Mouse (Mus musculus) stomach, embryonic 16.5 days (tissue): ENCODE measurements around the gene Ms4a10. TPM values are rescaled to one million over a fixed set of nuclear protein-coding genes. Genes with fewer than 3 reads are reported as not detected.

Experiments
- ATAC-seq: fragments of 200-750 bp; cut with Nextera tagmentation; 2 replicates; pipeline ENCODE4 v1.8.0; 2017; ENCODE audit warnings: moderate number of reproducible peaks, moderate TSS enrichment; ENCODE audit not compliant: insufficient read depth, low FRiP score
- H3K27ac ChIP-seq: fragments of 300-500 bp; sonication (generic); 2 replicates; pipeline ENCODE4 v1.5.1; 2014; ENCODE audit warnings: low read length
- H3K27me3 ChIP-seq: fragments of 300-500 bp; sonication (generic); 2 replicates; pipeline ENCODE4 v1.6.1; 2014; ENCODE audit warnings: low read length, control low read depth, mixed read lengths; ENCODE audit not compliant: control insufficient read depth, insufficient read depth
- H3K36me3 ChIP-seq: fragments of 300-500 bp; sonication (generic); 2 replicates; pipeline ENCODE4 v1.6.1; 2014; ENCODE audit warnings: low read length; ENCODE audit not compliant: control insufficient read depth, insufficient read depth
- H3K4me1 ChIP-seq: fragments of 300-500 bp; sonication (generic); 2 replicates; pipeline ENCODE4 v1.6.1; 2014; ENCODE audit warnings: low read length, control low read depth, mixed read lengths; ENCODE audit not compliant: control insufficient read depth, insufficient read depth
- H3K4me2 ChIP-seq: fragments of 300-500 bp; sonication (generic); 2 replicates; pipeline ENCODE4 v1.6.1; 2014; ENCODE audit warnings: low read depth, low read length, mixed read lengths
- H3K4me3 ChIP-seq: fragments of 300-500 bp; sonication (generic); replicated peaks from 2 replicates; pipeline ENCODE4 v1.5.1; 2014; ENCODE audit warnings: mild to moderate bottlenecking, low read length
- H3K9ac ChIP-seq: fragments of 300-500 bp; sonication (generic); 2 replicates; pipeline ENCODE4 v1.6.1; 2014; ENCODE audit warnings: low read length
- H3K9me3 ChIP-seq: fragments of 300-500 bp; sonication (generic); replicated peaks from 2 replicates; pipeline ENCODE4 v1.6.1; 2016; ENCODE audit warnings: low read length, control low read depth; ENCODE audit not compliant: control insufficient read depth
- WGBS: fragments of 180-500 bp; shearing (Covaris S2); extraction: QIAGEN DNeasy Blood & Tissue Kit; methylation state at CpG from one replicate; pipeline ENCODE4 v1.1.7; 2014; 5-methylcytosine and 5-hydroxymethylcytosine counted together
- polyA plus RNA-seq: library from polyadenylated mRNA; unstranded; fragments of >200 nt; fragmentation: Nextera tagmentation; extraction: Ambion mirVana; gene quantifications from 2 replicates; pipeline ENCODE4 v1.2.1, GENCODE M21; 2015

Ms4a10 gene
- polyA plus RNA-seq, 1 experiment from 2014 or later = 11.3 TPM

GRCm38 (mm10) chr19:10936077-10936476 is 38.4 kb downstream of the Ms4a10 start:
- no peaks in the 10 kb centered on the region for H3K36me3 ChIP-seq
- ATAC-seq = no peak
- H3K9ac ChIP-seq = no peak overlapping the region
- H3K27ac ChIP-seq = no peak overlapping the region
- H3K4me2 ChIP-seq = no peak overlapping the region
- 86% methylated on average over 5 of the region's 5 CpGs for WGBS
- 0 out of 2 replicates have a peak, but pooled peaks cover 3% of the 10 kb centered on the region for H3K27me3 ChIP-seq
- no peak overlapping the region for H3K4me3 ChIP-seq
- no peaks in the 10 kb centered on the region for H3K9me3 ChIP-seq
- H3K4me1 ChIP-seq = peaks cover 9% of the 10 kb centered on the region

GRCm38 (mm10) chr19:10935029-10935428 is 39.4 kb downstream of the Ms4a10 start:
- 39% methylated on average over 5 of the region's 5 CpGs for WGBS
- H3K9ac ChIP-seq = no peak overlapping the region
- peak; percentile 51; the same call in 1 of the 2 replicates for ATAC-seq
- no peak overlapping the region for H3K4me2 ChIP-seq
- H3K27me3 ChIP-seq = 0 out of 2 replicates have a peak, but pooled peaks cover 1% of the 10 kb centered on the region
- no peaks in the 10 kb centered on the region for H3K9me3 ChIP-seq
- no peak overlapping the region for H3K4me3 ChIP-seq
- no peaks in the 10 kb centered on the region for H3K36me3 ChIP-seq
- H3K4me1 ChIP-seq = no peaks in the 10 kb centered on the region
- H3K27ac ChIP-seq = peak overlapping the region; percentile 4; the same call in 1 of the 2 replicates

GRCm38 (mm10) chr19:10930641-10931040 is 43.8 kb downstream of the Ms4a10 start:
- no peak overlapping the region for H3K27ac ChIP-seq
- H3K9ac ChIP-seq = no peak overlapping the region
- no peaks in the 10 kb centered on the region for H3K4me1 ChIP-seq
- no peaks in the 10 kb centered on the region for H3K36me3 ChIP-seq
- no peak overlapping the region for H3K4me3 ChIP-seq
- H3K9me3 ChIP-seq = no peaks in the 10 kb centered on the region
- no peak overlapping the region for H3K4me2 ChIP-seq
- 71% methylated on average over 2 of the region's 2 CpGs for WGBS
- no peaks in the 10 kb centered on the region for H3K27me3 ChIP-seq
- ATAC-seq = no peak

GRCm38 (mm10) chr19:10926666-10927065 is 47.8 kb downstream of the Ms4a10 start:
- H3K27me3 ChIP-seq = no peaks in the 10 kb centered on the region
- H3K4me2 ChIP-seq = no peak overlapping the region
- 61% methylated on average over 4 of the region's 4 CpGs for WGBS
- no peak overlapping the region for H3K27ac ChIP-seq
- ATAC-seq = no peak
- H3K9ac ChIP-seq = no peak overlapping the region
- H3K36me3 ChIP-seq = no peaks in the 10 kb centered on the region
- no peak overlapping the region for H3K4me3 ChIP-seq
- no peaks in the 10 kb centered on the region for H3K4me1 ChIP-seq
- H3K9me3 ChIP-seq = no peaks in the 10 kb centered on the region

GRCm38 (mm10) chr19:10926123-10926621 is 48.3 kb downstream of the Ms4a10 start:
- Histone ChIP-seq H3K27me3 (no peaks in the 10 kb centered on the region), H3K27ac (no peak overlapping the region), H3K4me1 (no peaks in the 10 kb centered on the region), H3K4me2 (no peak overlapping the region), H3K4me3 (no peak overlapping the region), H3K36me3 (no peaks in the 10 kb centered on the region), H3K9ac (no peak overlapping the region), H3K9me3 (no peaks in the 10 kb centered on the region)
- 56% methylated on average over 6 of the region's 6 CpGs for WGBS
- ATAC-seq = no peak

- Histone ChIP-seq H3K4me3 (no peak overlapping the region), H3K27me3 (no peaks in the 10 kb centered on the region), H3K4me2 (no peak overlapping the region), H3K27ac (no peak overlapping the region), H3K36me3 (no peaks in the 10 kb centered on the region), H3K9me3 (no peaks in the 10 kb centered on the region), H3K4me1 (no peaks in the 10 kb centered on the region), H3K9ac (no peak overlapping the region)
- 26% methylated on average over 4 of the region's 4 CpGs for WGBS
- no peak for ATAC-seq
These were observed 50.2 kb downstream of the Ms4a10 start for GRCm38 (mm10) chr19:10924220-10924619.

GRCm38 (mm10) chr19:10921058-10921457 is 53.4 kb downstream of the Ms4a10 start:
- Histone ChIP-seq H3K9me3 (no peaks in the 10 kb centered on the region), H3K27me3 (no peaks in the 10 kb centered on the region), H3K4me2 (no peak overlapping the region), H3K27ac (no peak overlapping the region), H3K4me3 (no peak overlapping the region), H3K9ac (no peak overlapping the region), H3K4me1 (no peaks in the 10 kb centered on the region), H3K36me3 (no peaks in the 10 kb centered on the region)
- no peak for ATAC-seq
- WGBS = 70% methylated on average over 3 of the region's 3 CpGs

GRCm38 (mm10) chr19:10920532-10920931 is 53.9 kb downstream of the Ms4a10 start, which contains the start of gene Zp1:
Gene Zp1 (minus strand): TSS chr19:10920632.
- Histone ChIP-seq H3K4me3 (no peak within 1 kb of the TSS), H3K9me3 (no peaks in the 10 kb centered on the region), H3K4me2 (no peak within 1 kb of the TSS), H3K9ac (no peak within 1 kb of the TSS), H3K36me3 (no peaks in the 10 kb centered on the region), H3K27me3 (no peaks in the 10 kb centered on the region), H3K4me1 (no peaks in the 10 kb centered on the region), H3K27ac (no peak within 1 kb of the TSS)
- WGBS = 65% methylated on average over 2 of the region's 2 CpGs
- no peak for ATAC-seq

GRCm38 (mm10) chr19:10918321-10918991 is 56.0 kb downstream of the Ms4a10 start:
- no peak overlapping the region for H3K27ac ChIP-seq
- H3K9ac ChIP-seq = no peak overlapping the region
- ATAC-seq = no peak
- no peak overlapping the region for H3K4me2 ChIP-seq
- WGBS = 84% methylated on average over 10 of the region's 10 CpGs
- no peak overlapping the region for H3K4me3 ChIP-seq
- no peaks in the 10 kb centered on the region for H3K27me3 ChIP-seq
- H3K9me3 ChIP-seq = no peaks in the 10 kb centered on the region
- no peaks in the 10 kb centered on the region for H3K36me3 ChIP-seq
- H3K4me1 ChIP-seq = no peaks in the 10 kb centered on the region
